Mouse (Mus musculus): ENCODE data around the gene Btf3.

Gene Btf3

GRCm38 (mm10) chr13:98276253-98276652 lies 40.6 kb downstream of the Btf3 start:
- in situ Hi-C loops (cut with MseI, MboI), result no loop called here

GRCm38 (mm10) chr13:98275646-98276045 lies 41.2 kb downstream of the Btf3 start:
- in situ Hi-C loops (cut with MseI, MboI), result no loop called here

- in situ Hi-C loops (cut with MseI, MboI), result no loop called here
These were observed 42.8 kb downstream of the Btf3 start for GRCm38 (mm10) chr13:98274023-98274422.

- in situ Hi-C loops (cut with MseI, MboI), result no loop called here
These were observed 52.7 kb downstream of the Btf3 start for GRCm38 (mm10) chr13:98264111-98264510.

GRCm38 (mm10) chr13:98263458-98263987 lies 53.3 kb downstream of the Btf3 start:
- in situ Hi-C loops (cut with MseI, MboI), result no loop called here

GRCm38 (mm10) chr13:98262636-98263457 lies 54.0 kb downstream of the Btf3 start, which contains the start of the genes Utp15 and Ankra2:
Utp15 (minus strand) TSS chr13:98263041.
Ankra2 (plus strand) TSS chr13:98263074.
- in situ Hi-C loops (cut with MseI, MboI), result no loop called here
